9 mouse cellular contexts compared by ENCODE assay signal in genomic region chr16:31016169-31016568, GRCm38 (mm10).
DNase-seq lines count a peak whose midpoint lies in the region; TF ChIP-seq lines count a peak whose summit lies in the region.
"Had no signal": no experiment of that assay in that cellular context is flagged by ENCODE, and none has a peak within 500 bp of the region (broad histone marks: within the 10 kb centered on the region; RNA-seq: fewer than 3 reads in every experiment).

No protein-coding gene starts in this region.

- TF ChIP-seq CTCF in gastrocnemius, adult 2 months (IDR thresholded peaks at IDR 0.05), result peak; percentile 63
- peak; percentile 63 for TF ChIP-seq CTCF in testis, adult 2 months (IDR thresholded peaks at IDR 0.05; ENCODE audit: control insufficient read depth, insufficient read depth, insufficient replicate concordance, low read depth, low read length)

- H3K27me3 ChIP-seq in testis, adult 2 months (ENCODE audit: control insufficient read depth, insufficient read depth, low read length), result no peaks in the 10 kb centered on the region
- H3K27me3 ChIP-seq: neural tube, embryonic 12.5 days had no signal

- no peaks in the 10 kb centered on the region for H3K36me3 ChIP-seq in testis, adult 2 months (ENCODE audit: control insufficient read depth, insufficient read depth, low read length)
- H3K36me3 ChIP-seq: neural tube, embryonic 12.5 days had no signal

- no peak overlapping the region for H3K27ac ChIP-seq in gastrocnemius, adult 2 months
- H3K27ac ChIP-seq in testis, adult 2 months (ENCODE audit: control insufficient read depth, insufficient read depth, low read depth, low read length), result no peak overlapping the region
- H3K27ac ChIP-seq: neural tube, embryonic 12.5 days had no signal

- TF ChIP-seq POLR2A in testis, adult 2 months (IDR thresholded peaks at IDR 0.05; ENCODE audit: control insufficient read depth, low read depth, low read length), result no peak

- intact Hi-C loops in gastrocnemius, adult 2 months (cut with DNase I), result no loop called here

- no peak overlapping the region for H3K4me3 ChIP-seq in gastrocnemius, adult 2 months
- H3K4me3 ChIP-seq in testis, adult 2 months (ENCODE audit: control insufficient read depth, low read depth, low read length), result no peak overlapping the region
- H3K4me3 ChIP-seq: neural tube, embryonic 12.5 days had no signal

- peaks cover 2% of the 10 kb centered on the region for H3K4me1 ChIP-seq in testis, adult 2 months (ENCODE audit: control insufficient read depth, insufficient read depth, low read length)

- DNase-seq in gastrocnemius, adult 2 months, result peak; percentile 70
- DNase-seq in gastrocnemius, postnatal 25 days, result no peak
- no peak for DNase-seq in testis, postnatal 14 days (ENCODE audit: low spot score)
- peak; percentile 56 to 60 for DNase-seq in kidney, postnatal 25 days
- no peak for DNase-seq in retina, postnatal 1 day
- no peak for DNase-seq in urinary bladder, adult 18-20 months (ENCODE audit: low spot score in 2 of 2)
- no peak for DNase-seq in cerebellum, adult 11-12 months

Comparison
In these comparisons a context has a peak if more than half of its experiments do, and no peak if none do; other contexts are left out.
1. DNase-seq: peak in gastrocnemius, adult 2 months (single experiment) and kidney, postnatal 25 days (2 of 2); none in gastrocnemius, postnatal 25 days (single experiment), testis, postnatal 14 days (single experiment), retina, postnatal 1 day (single experiment), urinary bladder, adult 18-20 months (0 of 2) and cerebellum, adult 11-12 months (single experiment).